Mouse (Mus musculus): ENCODE results near the gene Akt1. TPM values are rescaled to one million over a fixed set of nuclear protein-coding genes. Genes with fewer than 3 reads are reported as not detected.

The Akt1 gene
- total RNA-seq (2021), result 100 to 1,000 TPM; 279 to 286 TPM

- peak; percentile 44 for DNase-seq
These were observed at the start of gene Akt1 for GRCm38 (mm10) chr12:112674132-112675011. Gene Akt1, minus strand, starts transcription at chr12:112674884.

GRCm38 (mm10) chr12:112724077-112724805 is 49.6 kb upstream of the Akt1 start:
- DNase-seq, result peak; percentile 85
- intact Hi-C loops (cut with DNase I), result no loop called here

More at GRCm38 (mm10) chr12:112674132-112675011, at the start of gene Akt1:
- intact Hi-C loops (cut with DNase I), result no loop called here

GRCm38 (mm10) chr12:112723445-112723844 is 48.8 kb upstream of the Akt1 start:
- no peak for DNase-seq
- intact Hi-C loops (cut with DNase I), result no loop called here

- intact Hi-C loops (cut with DNase I), result no loop called here
- no peak for DNase-seq
These were observed 48.3 kb upstream of the Akt1 start for GRCm38 (mm10) chr12:112723028-112723330.

GRCm38 (mm10) chr12:112722240-112723027 is 47.8 kb upstream of the Akt1 start:
- DNase-seq, result no peak
- intact Hi-C loops (cut with DNase I), result no loop called here

- intact Hi-C loops (cut with DNase I), result no loop called here
- DNase-seq, result no peak
These were observed 46.9 kb upstream of the Akt1 start for GRCm38 (mm10) chr12:112721424-112722239.

- DNase-seq, result no peak
- intact Hi-C loops (cut with DNase I), result no loop called here
These were observed 46.3 kb upstream of the Akt1 start for GRCm38 (mm10) chr12:112720890-112721423.

GRCm38 (mm10) chr12:112720216-112720615 is 45.5 kb upstream of the Akt1 start, which contains the start of gene Cep170b:
Gene Cep170b, plus strand, starts transcription at chr12:112720455.
- DNase-seq, result no peak
- intact Hi-C loops (cut with DNase I), result no loop called here

- intact Hi-C loops (cut with DNase I), result no loop called here
- DNase-seq, result no peak
These were observed 44.3 kb upstream of the Akt1 start for GRCm38 (mm10) chr12:112718995-112719394.

- peak; percentile 66 for DNase-seq
- intact Hi-C loops (cut with DNase I), result no loop called here
These were observed 42.5 kb upstream of the Akt1 start for GRCm38 (mm10) chr12:112717140-112717539.

- no peak for DNase-seq
- intact Hi-C loops (cut with DNase I), result no loop called here
These were observed 39.3 kb upstream of the Akt1 start for GRCm38 (mm10) chr12:112713984-112714383.

GRCm38 (mm10) chr12:112707573-112707869 is 32.8 kb upstream of the Akt1 start:
- no peak for DNase-seq
- intact Hi-C loops (cut with DNase I), result loop anchor here (5.0 kb wide), 1 partner anchor 45 kb away; no protein-coding TSS in a partner anchor

- intact Hi-C loops (cut with DNase I), result loop anchor here (5.0 kb wide), 1 partner anchor 45 kb away; no protein-coding TSS in a partner anchor
- DNase-seq, result peak; percentile 90
These were observed 32.3 kb upstream of the Akt1 start for GRCm38 (mm10) chr12:112706704-112707572.

- no peak for DNase-seq
- intact Hi-C loops (cut with DNase I), result no loop called here
These were observed 28.0 kb upstream of the Akt1 start for GRCm38 (mm10) chr12:112702374-112703320.

- intact Hi-C loops (cut with DNase I), result no loop called here
- no peak for DNase-seq
These were observed 25.8 kb upstream of the Akt1 start for GRCm38 (mm10) chr12:112700522-112700921.

GRCm38 (mm10) chr12:112696806-112697425 is 22.2 kb upstream of the Akt1 start:
- DNase-seq, result no peak
- intact Hi-C loops (cut with DNase I), result no loop called here

- DNase-seq, result no peak
- intact Hi-C loops (cut with DNase I), result no loop called here
These were observed 19.4 kb upstream of the Akt1 start for GRCm38 (mm10) chr12:112694127-112694475.
